Comparison of ENCODE assay signal across 9 mouse cellular contexts in the genomic region with DNA sequence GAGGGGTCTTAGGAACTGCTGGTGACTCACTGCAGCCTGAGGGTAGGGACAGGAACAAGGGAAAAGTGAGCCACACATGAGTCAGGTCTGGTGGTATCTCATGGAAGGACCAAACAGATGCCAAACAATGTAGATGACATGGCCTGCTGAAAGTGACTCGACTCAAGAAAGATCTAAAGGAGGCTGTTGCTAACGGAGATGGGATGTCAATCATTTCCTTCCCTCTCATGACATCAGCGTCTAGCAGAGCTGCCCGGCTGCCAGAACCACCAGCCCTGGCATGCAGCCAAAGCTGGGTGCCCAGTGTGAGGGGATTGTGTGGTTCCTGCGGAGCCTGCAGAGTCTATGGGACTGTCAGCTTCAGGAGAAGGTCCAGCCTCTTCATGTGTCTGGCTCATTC.
DNase-seq lines count a peak whose midpoint lies in the region; ATAC-seq lines count a peak whose summit lies in the region.
"Had no signal": no experiment of that assay in that cellular context is flagged by ENCODE, and none has a peak within 500 bp of the region (broad histone marks: within the 10 kb centered on the region; RNA-seq: fewer than 3 reads in every experiment).

No protein-coding gene starts in this region.

- no peak overlapping the region for H3K9ac ChIP-seq in forebrain, embryonic 12.5 days
- H3K9ac ChIP-seq in midbrain, embryonic 14.5 days (replicated peaks; ENCODE audit: low read length): no peak overlapping the region

- 0 out of 2 replicates have a peak, but pooled peaks cover 4% of the 10 kb centered on the region for H3K9me3 ChIP-seq in forebrain, embryonic 12.5 days
- H3K9me3 ChIP-seq in midbrain, embryonic 14.5 days (ENCODE audit: control insufficient read depth, low read length): no peaks in the 10 kb centered on the region

- intact Hi-C loops in left cerebral cortex, postnatal 4 days (cut with DNase I): no loop called here

- no peak overlapping the region for H3K4me3 ChIP-seq in forebrain, embryonic 12.5 days (replicated peaks)
- no peak overlapping the region for H3K4me3 ChIP-seq in midbrain, embryonic 14.5 days (replicated peaks; ENCODE audit: low read depth, low read length)

- H3K36me3 ChIP-seq in forebrain, embryonic 12.5 days (replicated peaks): no peaks in the 10 kb centered on the region
- no peaks in the 10 kb centered on the region for H3K36me3 ChIP-seq in midbrain, embryonic 14.5 days (ENCODE audit: control insufficient read depth, insufficient read depth, low read length)

- H3K27ac ChIP-seq in forebrain, embryonic 12.5 days: no peak overlapping the region
- H3K27ac ChIP-seq in midbrain, embryonic 14.5 days (replicated peaks; ENCODE audit: low read depth, low read length): no peak overlapping the region

- ATAC-seq in forebrain, embryonic 12.5 days (ENCODE audit: low FRiP score): peak; percentile 75; the same call in 1 of the 2 replicates
- ATAC-seq in midbrain, embryonic 14.5 days (ENCODE audit: low FRiP score, low TSS enrichment): peak; percentile 62; the same call in 1 of the 2 replicates

- H3K4me2 ChIP-seq in forebrain, embryonic 12.5 days: no peak overlapping the region
- no peak overlapping the region for H3K4me2 ChIP-seq in midbrain, embryonic 14.5 days (ENCODE audit: low read length)

- H3K27me3 ChIP-seq in forebrain, embryonic 12.5 days: peaks cover 17% of the 10 kb centered on the region
- peaks cover 7% of the 10 kb centered on the region for H3K27me3 ChIP-seq in midbrain, embryonic 14.5 days (ENCODE audit: control insufficient read depth, insufficient read depth, low read length)

- peak; percentile 48 for DNase-seq in adrenal gland, postnatal 25 days
- DNase-seq in adrenal gland, postnatal 4 days (ENCODE audit: low spot score in 2 of 2): no peak
- DNase-seq in left cerebral cortex, postnatal 4 days: peak; percentile 70
- DNase-seq in left cerebral cortex, adult 9 months (ENCODE audit: low spot score in 2 of 2): no peak
- DNase-seq in midbrain, embryonic 14.5 days: peak; percentile 80
- no peak for DNase-seq in thymus, postnatal 14 days
- no peak for DNase-seq in left cerebral cortex, adult 18-20 months (ENCODE audit: low spot score in 2 of 2)
- DNase-seq: gastrocnemius, postnatal 10 days had no signal

- 24% methylated on average over 5 of the region's 5 CpGs for WGBS in forebrain, embryonic 12.5 days
- WGBS in midbrain, embryonic 14.5 days: 18% methylated on average over 5 of the region's 5 CpGs

- H3K4me1 ChIP-seq in forebrain, embryonic 12.5 days: peaks cover 20% of the 10 kb centered on the region
- H3K4me1 ChIP-seq in midbrain, embryonic 14.5 days (ENCODE audit: control insufficient read depth, insufficient read depth, low read length): peaks cover 7% of the 10 kb centered on the region; the same call in 1 of the 2 replicates

Comparison
In these comparisons a context has a peak if more than half of its experiments do, and no peak if none do; other contexts are left out.
1. DNase-seq: peak in adrenal gland, postnatal 25 days (single experiment), left cerebral cortex, postnatal 4 days (single experiment) and midbrain, embryonic 14.5 days (single experiment); none in adrenal gland, postnatal 4 days (0 of 2), left cerebral cortex, adult 9 months (0 of 2), thymus, postnatal 14 days (single experiment) and left cerebral cortex, adult 18-20 months (0 of 2).